Mouse (Mus musculus): ENCODE data around the gene Siva1. TPM values are rescaled to one million over a fixed set of nuclear protein-coding genes. Genes with fewer than 3 reads are reported as not detected.

Siva1 gene
- polyA plus RNA-seq, 1 experiment from 2014 or later, result 129 TPM

- no peaks in the 10 kb centered on the region for H3K9me3 ChIP-seq
- H3K4me3 ChIP-seq, result peak overlapping the region; percentile 99
- peaks cover 78% of the 10 kb centered on the region for H3K4me1 ChIP-seq
- H3K36me3 ChIP-seq, result peaks cover 40% of the 10 kb centered on the region
- H3K27me3 ChIP-seq (replicated peaks), result peaks cover 5% of the 10 kb centered on the region; the same call in 1 of the 2 replicates
- H3K27ac ChIP-seq (replicated peaks), result peak overlapping the region; percentile 100
- peak overlapping the region; percentile 94 for H3K4me2 ChIP-seq
- 2% methylated on average over 21 of the region's 21 CpGs for WGBS
- H3K9ac ChIP-seq, result peak overlapping the region; percentile 100
- ATAC-seq (ENCODE audit: extremely low read depth, insufficient number of reproducible peaks, low FRiP score, low TSS enrichment), result no peak
Observed at GRCm38 (mm10) chr12:112672744-112673575, 28.5 kb downstream of the Siva1 start.

DNA sequence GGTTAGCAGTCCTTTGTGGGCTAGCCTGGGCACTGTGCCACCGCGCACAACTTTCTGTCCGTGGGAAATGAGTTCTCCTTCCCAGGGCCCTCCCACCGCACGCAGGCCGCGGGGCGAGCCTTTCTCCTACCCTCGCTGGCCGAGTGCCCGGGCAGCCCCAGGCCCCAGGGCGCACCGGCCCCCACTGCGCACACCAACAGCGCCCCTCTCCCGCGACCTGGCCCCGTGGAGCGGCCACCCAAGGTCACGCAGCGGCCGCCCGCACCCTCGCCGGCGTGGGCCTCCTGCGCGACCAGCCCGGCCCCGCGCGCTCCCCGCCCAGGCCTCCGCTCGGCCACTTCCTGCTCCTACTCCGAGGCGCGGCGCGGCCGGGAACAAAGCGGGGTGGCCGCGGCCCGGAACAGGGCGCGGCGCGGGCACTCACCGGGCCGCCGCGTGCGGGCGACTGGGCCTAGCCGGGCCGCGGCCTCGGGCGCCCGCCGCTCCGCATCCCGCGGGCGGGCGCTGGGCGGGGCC lies 29.2 kb downstream of the Siva1 start:
- Histone ChIP-seq H3K9ac (peak overlapping the region; percentile 100), H3K4me3 (peak overlapping the region; percentile 99), H3K4me2 (peak overlapping the region; percentile 94), H3K9me3 (no peaks in the 10 kb centered on the region), H3K36me3 (peaks cover 33% of the 10 kb centered on the region), H3K4me1 (peaks cover 77% of the 10 kb centered on the region), H3K27me3 (replicated peaks) (peaks cover 7% of the 10 kb centered on the region; the same call in 1 of the 2 replicates), H3K27ac (replicated peaks) (peak overlapping the region; percentile 100)
- 0 out of 2 replicates have a peak, but pooled peaks have one; percentile 3 for ATAC-seq (ENCODE audit: extremely low read depth, insufficient number of reproducible peaks, low FRiP score, low TSS enrichment)
- under 1% methylated on average over 60 of the region's 68 CpGs for WGBS

- Histone ChIP-seq H3K27ac (replicated peaks) (peak within 1 kb of the TSS; percentile 100), H3K9ac (peak within 1 kb of the TSS; percentile 100), H3K4me1 (peaks cover 70% of the 10 kb centered on the region), H3K9me3 (no peaks in the 10 kb centered on the region), H3K27me3 (replicated peaks) (peaks cover 10% of the 10 kb centered on the region), H3K36me3 (peaks cover 25% of the 10 kb centered on the region), H3K4me2 (peak within 1 kb of the TSS; percentile 94), H3K4me3 (peak within 1 kb of the TSS; percentile 99)
- WGBS, result under 1% methylated on average over 38 of the region's 70 CpGs
- ATAC-seq (ENCODE audit: extremely low read depth, insufficient number of reproducible peaks, low FRiP score, low TSS enrichment), result peak; percentile 26; the same call in 1 of the 2 replicates
Observed at GRCm38 (mm10) chr12:112674132-112675011, 29.9 kb downstream of the Siva1 start, which contains the start of gene Akt1. Gene Akt1 (minus strand): TSS chr12:112674884.

GRCm38 (mm10) chr12:112675245-112676035 lies 31.0 kb downstream of the Siva1 start:
- peaks cover 66% of the 10 kb centered on the region for H3K4me1 ChIP-seq
- H3K4me2 ChIP-seq, result peak overlapping the region; percentile 94
- H3K4me3 ChIP-seq, result peak overlapping the region; percentile 99
- H3K27me3 ChIP-seq (replicated peaks), result peaks cover 21% of the 10 kb centered on the region
- 15% methylated on average over 18 of the region's 18 CpGs for WGBS
- H3K9me3 ChIP-seq, result no peaks in the 10 kb centered on the region
- H3K36me3 ChIP-seq, result peaks cover 22% of the 10 kb centered on the region
- ATAC-seq (ENCODE audit: extremely low read depth, insufficient number of reproducible peaks, low FRiP score, low TSS enrichment), result no peak
- H3K27ac ChIP-seq (replicated peaks), result peak overlapping the region; percentile 100
- peak overlapping the region; percentile 100 for H3K9ac ChIP-seq

GRCm38 (mm10) chr12:112677076-112677475 lies 32.6 kb downstream of the Siva1 start:
- Histone ChIP-seq H3K9me3 (no peaks in the 10 kb centered on the region), H3K4me2 (no peak overlapping the region), H3K4me3 (no peak overlapping the region), H3K27me3 (replicated peaks) (peaks cover 36% of the 10 kb centered on the region), H3K36me3 (peaks cover 22% of the 10 kb centered on the region), H3K9ac (no peak overlapping the region), H3K27ac (replicated peaks) (no peak overlapping the region), H3K4me1 (peaks cover 49% of the 10 kb centered on the region)
- ATAC-seq (ENCODE audit: extremely low read depth, insufficient number of reproducible peaks, low FRiP score, low TSS enrichment), result no peak
- 60% methylated on average over 5 of the region's 5 CpGs for WGBS

GRCm38 (mm10) chr12:112677943-112678554 lies 33.6 kb downstream of the Siva1 start:
- peak overlapping the region; percentile 87 for H3K9ac ChIP-seq
- H3K4me1 ChIP-seq, result peaks cover 40% of the 10 kb centered on the region
- H3K4me3 ChIP-seq, result peak overlapping the region; percentile 76
- WGBS, result 22% methylated on average over 19 of the region's 19 CpGs
- no peak for ATAC-seq (ENCODE audit: extremely low read depth, insufficient number of reproducible peaks, low FRiP score, low TSS enrichment)
- peaks cover 36% of the 10 kb centered on the region for H3K27me3 ChIP-seq (replicated peaks)
- H3K4me2 ChIP-seq, result peak overlapping the region; percentile 84
- H3K27ac ChIP-seq (replicated peaks), result peak overlapping the region; percentile 74
- no peaks in the 10 kb centered on the region for H3K9me3 ChIP-seq
- H3K36me3 ChIP-seq, result peaks cover 24% of the 10 kb centered on the region

GRCm38 (mm10) chr12:112678555-112679026 lies 34.1 kb downstream of the Siva1 start, which contains the start of gene Zbtb42:
Gene Zbtb42 (plus strand): TSS chr12:112678828.
- ATAC-seq (ENCODE audit: extremely low read depth, insufficient number of reproducible peaks, low FRiP score, low TSS enrichment), result peak; percentile 35; the same call in 1 of the 2 replicates
- H3K27ac ChIP-seq (replicated peaks), result peak within 1 kb of the TSS; percentile 74
- H3K4me1 ChIP-seq, result peaks cover 39% of the 10 kb centered on the region
- peak within 1 kb of the TSS; percentile 76 for H3K4me3 ChIP-seq
- peaks cover 36% of the 10 kb centered on the region for H3K27me3 ChIP-seq (replicated peaks)
- no peaks in the 10 kb centered on the region for H3K9me3 ChIP-seq
- H3K4me2 ChIP-seq, result peak within 1 kb of the TSS; percentile 84
- peak within 1 kb of the TSS; percentile 87 for H3K9ac ChIP-seq
- under 1% methylated on average over 40 of the region's 60 CpGs for WGBS
- H3K36me3 ChIP-seq, result peaks cover 24% of the 10 kb centered on the region

GRCm38 (mm10) chr12:112679027-112679996 lies 34.8 kb downstream of the Siva1 start:
- Histone ChIP-seq H3K9ac (peak overlapping the region; percentile 87), H3K27ac (replicated peaks) (peak overlapping the region; percentile 74), H3K4me3 (peak overlapping the region; percentile 76), H3K36me3 (peaks cover 24% of the 10 kb centered on the region), H3K27me3 (replicated peaks) (peaks cover 36% of the 10 kb centered on the region), H3K4me1 (peaks cover 39% of the 10 kb centered on the region), H3K9me3 (no peaks in the 10 kb centered on the region), H3K4me2 (peak overlapping the region; percentile 84)
- 5% methylated on average over 77 of the region's 87 CpGs for WGBS
- ATAC-seq (ENCODE audit: extremely low read depth, insufficient number of reproducible peaks, low FRiP score, low TSS enrichment), result no peak

GRCm38 (mm10) chr12:112683351-112683750 lies 38.9 kb downstream of the Siva1 start:
- 0 out of 2 replicates have a peak, but pooled peaks cover 4% of the 10 kb centered on the region for H3K9me3 ChIP-seq
- no peak overlapping the region for H3K27ac ChIP-seq (replicated peaks)
- H3K4me1 ChIP-seq, result peaks cover 10% of the 10 kb centered on the region
- peaks cover 24% of the 10 kb centered on the region for H3K36me3 ChIP-seq
- ATAC-seq (ENCODE audit: extremely low read depth, insufficient number of reproducible peaks, low FRiP score, low TSS enrichment), result no peak
- H3K27me3 ChIP-seq (replicated peaks), result peaks cover 37% of the 10 kb centered on the region
- H3K4me3 ChIP-seq, result no peak overlapping the region
- 57% methylated on average over 7 of the region's 7 CpGs for WGBS
- no peak overlapping the region for H3K9ac ChIP-seq
- H3K4me2 ChIP-seq, result no peak overlapping the region

Measured in heart, embryonic 13.5 days (tissue).